Comparison of ENCODE assay signal across 26 mouse cellular contexts in genomic region chr3:33903326-33903725, GRCm38 (mm10). TPM values are rescaled to one million over a fixed set of nuclear protein-coding genes. Genes with fewer than 3 reads are reported as not detected.
DNase-seq lines count a peak whose midpoint lies in the region; ATAC-seq and TF ChIP-seq lines count a peak whose summit lies in the region.
"Had no signal": no experiment of that assay in that cellular context is flagged by ENCODE, and none has a peak within 500 bp of the region (broad histone marks: within the 10 kb centered on the region; RNA-seq: fewer than 3 reads in every experiment).

No protein-coding gene starts in this region.

- H3K9me3 ChIP-seq in midbrain, embryonic 13.5 days = no peaks in the 10 kb centered on the region
- H3K9me3 ChIP-seq in midbrain, embryonic 10.5 days (replicated peaks) = no peaks in the 10 kb centered on the region
- H3K9me3 ChIP-seq in ES-E14 (ENCODE audit: control insufficient read depth, insufficient read depth, low read depth, low read length) = no peaks in the 10 kb centered on the region
- H3K9me3 ChIP-seq in limb, embryonic 11.5 days (ENCODE audit: control insufficient read depth, low read length) = no peaks in the 10 kb centered on the region
- H3K9me3 ChIP-seq: embryonic facial prominence, embryonic 12.5 days; forebrain, embryonic 15.5 days; limb, embryonic 12.5 days; lung, embryonic 15.5 days; neural tube, embryonic 13.5 days had no signal

- no peak for ATAC-seq in midbrain, embryonic 13.5 days
- ATAC-seq in limb, embryonic 11.5 days (ENCODE audit: insufficient number of reproducible peaks, low FRiP score, low TSS enrichment, low read depth) = no peak
- ATAC-seq: activated CD4-positive, CD25-positive, alpha-beta regulatory T cell, adult 4 months; CD4-positive, CD25-positive, alpha-beta regulatory T cell, adult 4 months; forebrain, embryonic 15.5 days had no signal

- WGBS in midbrain, embryonic 13.5 days = 61% methylated on average over 8 of the region's 8 CpGs
- WGBS in midbrain, embryonic 10.5 days = 86% methylated on average over 8 of the region's 8 CpGs
- 45% methylated on average over 8 of the region's 8 CpGs for WGBS in limb, embryonic 11.5 days

- no peaks in the 10 kb centered on the region for H3K36me3 ChIP-seq in midbrain, embryonic 13.5 days
- no peaks in the 10 kb centered on the region for H3K36me3 ChIP-seq in midbrain, embryonic 10.5 days
- no peaks in the 10 kb centered on the region for H3K36me3 ChIP-seq in ES-E14 (ENCODE audit: control insufficient read depth, insufficient read depth, low read length, poor library complexity, severe bottlenecking)
- H3K36me3 ChIP-seq in limb, embryonic 11.5 days (ENCODE audit: control insufficient read depth, insufficient read depth, low read length) = no peaks in the 10 kb centered on the region
- H3K36me3 ChIP-seq: embryonic facial prominence, embryonic 12.5 days; forebrain, embryonic 15.5 days; limb, embryonic 12.5 days; lung, embryonic 15.5 days; neural tube, embryonic 13.5 days had no signal

- H3K4me2 ChIP-seq in midbrain, embryonic 13.5 days (replicated peaks) = 0 out of 2 replicates have a peak overlapping the region, but pooled peaks have one; percentile 4
- no peak overlapping the region for H3K4me2 ChIP-seq in limb, embryonic 11.5 days (ENCODE audit: low read depth, severe bottlenecking)
- H3K4me2 ChIP-seq: embryonic facial prominence, embryonic 12.5 days; forebrain, embryonic 15.5 days; heart, embryonic 11.5 days; hindbrain, embryonic 14.5 days; limb, embryonic 12.5 days; liver, embryonic 11.5 days; lung, embryonic 15.5 days; neural tube, embryonic 13.5 days had no signal

- in situ Hi-C loops in ES-E14 (cut with MboI; ENCODE audit: low sequenced_read_pairs in 2 of 2, unreplicated experiment in 2 of 2) = no loop called here

- no peak overlapping the region for H3K27ac ChIP-seq in midbrain, embryonic 13.5 days
- H3K27ac ChIP-seq in midbrain, embryonic 10.5 days (replicated peaks) = no peak overlapping the region
- H3K27ac ChIP-seq in ES-E14 (ENCODE audit: insufficient read depth, low read depth, low read length, poor library complexity, severe bottlenecking) = no peak overlapping the region
- no peak overlapping the region for H3K27ac ChIP-seq in limb, embryonic 11.5 days (replicated peaks; ENCODE audit: low read depth, low read length)
- H3K27ac ChIP-seq: embryonic facial prominence, embryonic 12.5 days; forebrain, embryonic 15.5 days; hindbrain, embryonic 14.5 days; limb, embryonic 12.5 days; lung, embryonic 15.5 days; neural tube, embryonic 13.5 days had no signal

- peaks cover 27% of the 10 kb centered on the region for H3K4me1 ChIP-seq in midbrain, embryonic 13.5 days (replicated peaks)
- peaks cover 3% of the 10 kb centered on the region for H3K4me1 ChIP-seq in midbrain, embryonic 10.5 days
- H3K4me1 ChIP-seq in ES-E14 (ENCODE audit: control insufficient read depth in 2 of 2, insufficient read depth in 2 of 2, low read length in 2 of 2, poor library complexity in 1 of 2) = 0 out of 4 replicates have a peak, but pooled peaks cover 0 to 3% of the 10 kb centered on the region in 2 experiments
- H3K4me1 ChIP-seq in limb, embryonic 11.5 days (ENCODE audit: control insufficient read depth, insufficient read depth, low read length) = peaks cover 5% of the 10 kb centered on the region; the same call in 1 of the 2 replicates
- H3K4me1 ChIP-seq: lung, embryonic 15.5 days had no signal

- no peak overlapping the region for H3K4me3 ChIP-seq in midbrain, embryonic 13.5 days (replicated peaks)
- H3K4me3 ChIP-seq in midbrain, embryonic 10.5 days = no peak overlapping the region
- H3K4me3 ChIP-seq in ES-E14 (ENCODE audit: insufficient read depth in 1 of 2, low read depth in 1 of 2, low read length in 2 of 2, poor library complexity in 1 of 2, severe bottlenecking in 1 of 2) = no peak overlapping the region
- no peak overlapping the region for H3K4me3 ChIP-seq in limb, embryonic 11.5 days (ENCODE audit: low read depth, low read length)
- H3K4me3 ChIP-seq: embryonic facial prominence, embryonic 12.5 days; forebrain, embryonic 15.5 days; limb, embryonic 12.5 days; lung, embryonic 15.5 days; neural tube, embryonic 13.5 days had no signal

- H3K27me3 ChIP-seq in midbrain, embryonic 13.5 days = no peaks in the 10 kb centered on the region
- no peaks in the 10 kb centered on the region; the same call in 1 of the 2 replicates for H3K27me3 ChIP-seq in midbrain, embryonic 10.5 days (ENCODE audit: low read depth, poor library complexity, severe bottlenecking)
- no peaks in the 10 kb centered on the region for H3K27me3 ChIP-seq in limb, embryonic 11.5 days (ENCODE audit: control insufficient read depth, insufficient read depth, low read length)
- H3K27me3 ChIP-seq: embryonic facial prominence, embryonic 12.5 days; limb, embryonic 12.5 days; lung, embryonic 15.5 days had no signal

- DNase-seq in midbrain, embryonic 10.5 days (ENCODE audit: low spot score) = no peak
- DNase-seq in ES-E14 (ENCODE audit: low read depth, low spot score) = no peak
- DNase-seq in limb, embryonic 11.5 days (ENCODE audit: low spot score) = peak; percentile 43
- DNase-seq in testis, postnatal 10 days (ENCODE audit: low spot score) = peak; percentile 59
- no peak for DNase-seq in layer of hippocampus, postnatal 36 days
- DNase-seq in layer of hippocampus, adult 8-10 months (ENCODE audit: low spot score in 2 of 2) = no peak
- DNase-seq: adrenal gland, adult 2 months; cerebellum, adult 9-10 months; cerebellum, postnatal 36 days; embryo, embryonic 11 days; kidney, adult 11 months; kidney, postnatal 36 days; lung, postnatal 36 days had no signal

- no peak overlapping the region for H3K9ac ChIP-seq in midbrain, embryonic 13.5 days (replicated peaks)
- H3K9ac ChIP-seq in ES-E14 (ENCODE audit: insufficient read depth, low read depth, low read length, poor library complexity, severe bottlenecking) = no peak overlapping the region
- H3K9ac ChIP-seq in limb, embryonic 11.5 days (ENCODE audit: low read length) = no peak overlapping the region
- H3K9ac ChIP-seq: embryonic facial prominence, embryonic 12.5 days; forebrain, embryonic 15.5 days; hindbrain, embryonic 14.5 days; limb, embryonic 12.5 days; lung, embryonic 15.5 days; neural tube, embryonic 13.5 days had no signal

TF ChIP-seq in ES-E14, 5 proteins besides CTCF, POLR2A, EP300 and RAD21:
- TF ChIP-seq ZNF384 (IDR thresholded peaks at IDR 0.05; ENCODE audit: low read depth, low read length) = 0 out of 2 replicates have a peak, but pooled peaks have one; percentile 21
- TF ChIP-seq CHD2 (IDR thresholded peaks at IDR 0.05; ENCODE audit: low read depth, low read length) = no peak
- no peak for TF ChIP-seq HCFC1 (IDR thresholded peaks at IDR 0.05; ENCODE audit: borderline replicate concordance, insufficient read depth, low read length)

RNA-seq across cellular contexts. Expression of gene Ccdc39, which starts 59.2 kb away (rescaled TPM):
- 13.7 and 14.1 TPM in 2 replicates for polyA plus RNA-seq in midbrain, embryonic 13.5 days (2015; fragmentation: Nextera tagmentation; extraction: Ambion mirVana)
- 5.7 and 8.0 TPM in 2 replicates for polyA plus RNA-seq in midbrain, embryonic 10.5 days (2016; fragmentation: Nextera tagmentation; extraction: Ambion mirVana)
- total RNA-seq in ES-E14 (2012; rRNA removed) = 1.2 and 3.1 TPM in 2 replicates
- 6.4 and 6.7 TPM in 2 replicates for polyA plus RNA-seq in limb, embryonic 11.5 days (2014; fragmentation: Nextera tagmentation; extraction: Ambion mirVana)
- total RNA-seq in layer of hippocampus, postnatal 36 days (2021) = 10 to 100 TPM; 22.4 to 30.3 TPM
- 10 to 100 TPM; 22.9 to 30.3 (median 27.3) TPM for total RNA-seq in layer of hippocampus, adult 8-10 months (2022)
- total RNA-seq: gastrocnemius, postnatal 25 days; megakaryocyte, adult 5-6 weeks had no signal

Comparison
In these comparisons a context has a peak if more than half of its experiments do, and no peak if none do; other contexts are left out.
1. DNase-seq: peak in limb, embryonic 11.5 days (single experiment) and testis, postnatal 10 days (single experiment); none in midbrain, embryonic 10.5 days (single experiment), ES-E14 (single experiment), layer of hippocampus, postnatal 36 days (0 of 2) and layer of hippocampus, adult 8-10 months (0 of 2).